Mouse (Mus musculus) forebrain, postnatal 0 days (tissue): Measurements from ENCODE around the gene Gja5. TPM values are rescaled to one million over a fixed set of nuclear protein-coding genes. Genes with fewer than 3 reads are reported as not detected.

Experiments
- ATAC-seq: fragments of 200-750 bp; cut with Nextera tagmentation; 2 replicates; pipeline ENCODE4 v1.8.0; 2017; ENCODE audit warnings: mild to moderate bottlenecking, moderate library complexity
- DNase-seq: peaks from one replicate; pipeline ENCODE4 v3.0.0-alpha.2; 2015
- H3K27ac ChIP-seq: fragments of 300-500 bp; sonication (generic); 2 replicates; pipeline ENCODE4 v1.5.1; 2014; ENCODE audit warnings: low read depth, mild to moderate bottlenecking, antibody characterized with exemption, low read length, moderate library complexity, mixed read lengths
- H3K27me3 ChIP-seq: fragments of 300-500 bp; sonication (generic); 2 replicates; pipeline ENCODE4 v1.6.1; 2014; ENCODE audit warnings: mild to moderate bottlenecking, low read length, mixed read lengths; ENCODE audit not compliant: insufficient read depth
- H3K36me3 ChIP-seq: fragments of 300-500 bp; sonication (generic); 2 replicates; pipeline ENCODE4 v1.6.1; 2014; ENCODE audit warnings: mild to moderate bottlenecking, moderate library complexity; ENCODE audit not compliant: insufficient read depth
- H3K4me1 ChIP-seq: fragments of 300-500 bp; sonication (generic); 2 replicates; pipeline ENCODE4 v1.6.1; 2014; ENCODE audit warnings: antibody characterized with exemption; ENCODE audit not compliant: insufficient read depth
- H3K4me2 ChIP-seq: fragments of 300-500 bp; sonication (generic); 2 replicates; pipeline ENCODE4 v1.6.1; 2014; ENCODE audit warnings: low read depth, mild to moderate bottlenecking, moderate library complexity
- H3K4me3 ChIP-seq: fragments of 300-500 bp; sonication (generic); 2 replicates; pipeline ENCODE4 v1.5.1; 2014; ENCODE audit warnings: low read depth, low read length, mixed read lengths
- H3K9ac ChIP-seq: fragments of 300-500 bp; sonication (generic); 2 replicates; pipeline ENCODE4 v1.6.1; 2014; ENCODE audit warnings: mild to moderate bottlenecking
- H3K9me3 ChIP-seq: fragments of 300-500 bp; sonication (generic); 2 replicates; pipeline ENCODE4 v1.6.1; 2016; ENCODE audit warnings: low read length
- CTCF ChIP-seq: sonication (generic); IDR thresholded peaks from 2 replicates; pipeline ENCODE4 v1.5.1; 2016; ENCODE audit warnings: antibody characterized with exemption, control low read depth, low read depth
- WGBS: fragments of 180-500 bp; shearing (Covaris S2); extraction: QIAGEN DNeasy Blood & Tissue Kit; methylation state at CpG from one replicate; pipeline ENCODE4 v1.1.7; 2014; 5-methylcytosine and 5-hydroxymethylcytosine counted together
- polyA plus RNA-seq: library from polyadenylated mRNA; unstranded; fragments of >200 nt; fragmentation: Nextera tagmentation; extraction: Ambion mirVana; gene quantifications from 2 replicates; pipeline ENCODE4 v1.2.1, GENCODE M21; 2015
- total RNA-seq: library from RNA; depleted of rRNA; stranded (reverse); fragments of >200 nt; gene quantifications from 2 replicates; pipeline ENCODE4 v1.2.3, GENCODE M21; 2014

The Gja5 gene
- total and polyA plus RNA-seq, 2 experiments from 2014 or later = 1.3 to 1.5 TPM

DNA sequence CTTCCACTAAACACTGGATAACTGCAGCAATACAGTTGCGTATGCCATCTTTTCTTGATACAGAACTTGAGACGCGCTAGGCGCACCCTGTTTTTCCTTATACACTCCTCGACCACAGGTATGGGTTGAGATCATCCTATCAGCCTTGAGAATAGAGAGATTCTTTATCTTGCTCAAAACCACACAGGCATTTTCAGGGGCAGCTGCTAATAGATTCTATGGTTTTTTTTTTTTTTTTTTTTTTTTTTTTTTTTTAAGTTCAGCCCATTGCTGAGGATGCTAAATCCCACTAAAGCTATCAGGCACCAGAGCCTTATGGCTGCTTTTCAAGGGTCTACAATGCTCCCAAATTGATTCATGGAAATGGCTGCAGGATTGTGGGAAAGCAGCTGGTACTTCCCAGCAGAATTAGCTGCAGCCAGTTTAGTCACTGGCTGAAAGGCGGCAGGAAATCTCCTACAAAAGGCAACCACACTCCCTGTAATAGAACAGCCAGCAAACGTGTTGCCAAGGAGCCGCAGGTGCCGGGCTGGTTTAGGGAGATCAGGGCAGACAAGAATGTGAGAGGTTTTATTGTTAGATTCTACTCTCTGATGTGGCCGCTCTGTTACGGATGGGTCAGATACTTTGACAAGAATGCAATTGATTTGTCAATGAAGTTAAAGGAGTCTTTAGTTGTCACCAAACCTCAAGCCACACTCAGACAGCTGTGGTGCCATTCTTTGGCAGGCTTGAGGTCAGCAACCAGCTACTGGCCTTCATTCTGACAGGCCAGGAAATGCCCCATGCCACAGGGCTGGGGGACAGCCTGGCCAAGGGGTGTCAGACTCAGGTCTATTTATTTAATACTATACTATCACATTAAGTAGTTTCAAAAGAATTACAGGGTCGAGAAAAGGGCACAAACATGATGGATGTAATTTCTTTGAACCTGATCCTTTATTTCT, 58.9 kb downstream of the Gja5 start:
- Histone ChIP-seq H3K4me2 (no peak overlapping the region), H3K27me3 (no peaks in the 10 kb centered on the region), H3K4me3 (no peak overlapping the region), H3K9me3 (no peaks in the 10 kb centered on the region), H3K4me1 (no peaks in the 10 kb centered on the region), H3K27ac (no peak overlapping the region), H3K36me3 (no peaks in the 10 kb centered on the region), H3K9ac (no peak overlapping the region)
- WGBS = 51% methylated on average over 12 of the region's 12 CpGs
- ATAC-seq (peak; percentile 54; the same call in 1 of the 2 replicates), DNase-seq (peak; percentile 39)
- TF ChIP-seq CTCF = no peak

DNA sequence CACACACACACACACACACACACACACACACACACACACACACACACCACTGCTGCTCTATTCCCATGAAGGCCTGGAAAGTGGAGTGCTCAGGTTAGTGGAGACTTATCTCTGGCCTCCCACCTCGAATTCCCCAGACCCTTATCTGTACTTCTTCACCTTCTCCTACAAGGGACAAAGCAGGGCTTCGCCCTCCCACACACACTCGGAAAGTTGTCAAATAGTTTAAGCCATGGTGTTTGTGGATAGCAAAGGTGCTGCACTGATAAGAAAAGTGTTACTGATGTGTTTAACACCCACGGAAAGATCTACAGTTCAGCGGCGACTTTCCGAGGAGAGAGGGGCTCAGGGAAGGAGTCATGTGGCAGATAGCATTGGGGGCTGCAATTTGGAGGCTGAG, 66.5 kb downstream of the Gja5 start:
- no peak overlapping the region for H3K4me3 ChIP-seq
- no peaks in the 10 kb centered on the region for H3K4me1 ChIP-seq
- H3K9me3 ChIP-seq = no peaks in the 10 kb centered on the region
- H3K27ac ChIP-seq = no peak overlapping the region
- H3K9ac ChIP-seq = no peak overlapping the region
- TF ChIP-seq CTCF = no peak
- ATAC-seq (no peak), DNase-seq (no peak)
- H3K4me2 ChIP-seq = no peak overlapping the region
- H3K27me3 ChIP-seq = no peaks in the 10 kb centered on the region
- 81% methylated on average over 7 of the region's 7 CpGs for WGBS
- no peaks in the 10 kb centered on the region for H3K36me3 ChIP-seq

GRCm38 (mm10) chr3:96974467-96974866, 70.0 kb downstream of the Gja5 start:
- Histone ChIP-seq H3K9me3 (no peaks in the 10 kb centered on the region), H3K36me3 (no peaks in the 10 kb centered on the region), H3K4me2 (no peak overlapping the region), H3K9ac (no peak overlapping the region), H3K27ac (no peak overlapping the region), H3K4me1 (no peaks in the 10 kb centered on the region), H3K4me3 (no peak overlapping the region), H3K27me3 (no peaks in the 10 kb centered on the region)
- DNase-seq (no peak), ATAC-seq (no peak)
- TF ChIP-seq CTCF = no peak
- 87% methylated on average over 7 of the region's 7 CpGs for WGBS

DNA sequence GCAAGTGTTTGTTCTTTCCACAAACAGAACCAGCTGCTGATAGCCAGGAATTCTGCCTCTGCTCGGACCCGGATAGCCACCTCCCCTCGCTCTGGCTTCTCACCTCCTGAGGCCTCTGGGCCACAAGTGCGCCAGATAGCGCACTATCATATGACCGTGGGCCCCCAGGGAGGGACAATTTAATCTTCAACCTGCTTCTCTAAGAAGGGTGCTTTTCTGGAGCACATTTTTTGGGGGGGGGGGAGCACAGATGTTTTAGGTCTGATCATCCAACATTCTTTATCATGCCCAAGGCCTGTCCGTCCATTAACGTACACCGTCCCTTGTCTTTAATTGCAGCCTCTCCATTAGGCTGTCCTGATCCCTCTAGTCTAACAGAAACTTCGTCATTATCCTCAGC, 71.1 kb downstream of the Gja5 start:
- Histone ChIP-seq H3K4me2 (no peak overlapping the region), H3K4me3 (no peak overlapping the region), H3K27ac (no peak overlapping the region), H3K27me3 (no peaks in the 10 kb centered on the region), H3K9me3 (no peaks in the 10 kb centered on the region), H3K36me3 (no peaks in the 10 kb centered on the region), H3K9ac (no peak overlapping the region), H3K4me1 (no peaks in the 10 kb centered on the region)
- TF ChIP-seq CTCF = no peak
- ATAC-seq (no peak), DNase-seq (no peak)
- 94% methylated on average over 10 of the region's 10 CpGs for WGBS

- no peak overlapping the region for H3K27ac ChIP-seq
- TF ChIP-seq CTCF = no peak
- H3K4me1 ChIP-seq = no peaks in the 10 kb centered on the region
- no peaks in the 10 kb centered on the region for H3K27me3 ChIP-seq
- H3K9me3 ChIP-seq = no peaks in the 10 kb centered on the region
- H3K9ac ChIP-seq = no peak overlapping the region
- 95% methylated on average over 2 of the region's 2 CpGs for WGBS
- H3K4me3 ChIP-seq = no peak overlapping the region
- DNase-seq = no peak
- no peaks in the 10 kb centered on the region for H3K36me3 ChIP-seq
- no peak for ATAC-seq
- no peak overlapping the region for H3K4me2 ChIP-seq
Observed at GRCm38 (mm10) chr3:96977507-96977906, 73.0 kb downstream of the Gja5 start.

- no peak for ATAC-seq
- no peak overlapping the region for H3K9ac ChIP-seq
- 79% methylated on average over 6 of the region's 6 CpGs for WGBS
Observed at GRCm38 (mm10) chr3:96978469-96978868, 74.0 kb downstream of the Gja5 start.

DNA sequence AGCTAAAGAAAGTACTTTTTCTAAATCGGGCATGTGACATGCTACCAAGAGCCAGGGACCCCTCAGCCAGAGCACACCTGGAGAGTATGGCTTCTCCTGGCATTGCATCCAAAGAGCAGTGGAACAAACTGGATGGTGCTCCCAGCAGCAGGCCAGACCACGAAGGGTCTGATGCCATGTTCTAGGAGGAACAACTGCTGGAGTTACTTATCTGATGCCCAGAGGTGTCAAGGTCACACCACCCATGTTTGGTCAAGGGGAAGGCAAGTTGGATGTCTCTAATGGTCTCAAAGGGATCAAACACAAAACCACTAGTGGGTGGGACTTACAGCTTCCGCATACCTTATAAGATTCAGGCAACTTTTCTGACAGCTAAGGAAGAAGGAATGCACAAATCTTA, 74.5 kb downstream of the Gja5 start:
- no peaks in the 10 kb centered on the region for H3K9me3 ChIP-seq
- 87% methylated on average over 3 of the region's 3 CpGs for WGBS
- no peak overlapping the region for H3K27ac ChIP-seq
- TF ChIP-seq CTCF = no peak
- no peak for DNase-seq
- H3K36me3 ChIP-seq = no peaks in the 10 kb centered on the region
- ATAC-seq = no peak
- H3K9ac ChIP-seq = no peak overlapping the region
- no peaks in the 10 kb centered on the region for H3K27me3 ChIP-seq
- no peak overlapping the region for H3K4me2 ChIP-seq
- H3K4me1 ChIP-seq = no peaks in the 10 kb centered on the region
- H3K4me3 ChIP-seq = no peak overlapping the region

More at GRCm38 (mm10) chr3:96978469-96978868, 74.0 kb downstream of the Gja5 start:
- H3K27ac ChIP-seq = no peak overlapping the region
- H3K4me3 ChIP-seq = no peak overlapping the region
- H3K4me2 ChIP-seq = no peak overlapping the region
- no peak for DNase-seq
- no peak for TF ChIP-seq CTCF
- no peaks in the 10 kb centered on the region for H3K27me3 ChIP-seq
- no peaks in the 10 kb centered on the region for H3K9me3 ChIP-seq
- no peaks in the 10 kb centered on the region for H3K36me3 ChIP-seq
- H3K4me1 ChIP-seq = no peaks in the 10 kb centered on the region
